Mouse (Mus musculus) heart, adult 2 months (tissue): ENCODE results near the gene Vmp1.

Experiments used
- CTCF ChIP-seq: fragments of 200-600 bp; IDR thresholded peaks from 2 replicates; pipeline ENCODE4 v1.8.1; 2022; ENCODE audit warnings: antibody characterized with exemption, mild to moderate bottlenecking, moderate library complexity
- EP300 ChIP-seq: fragments of 200-500 bp; IDR thresholded peaks from 2 replicates; pipeline ENCODE4 v1.6.1; 2011; ENCODE audit warnings: low read depth, low read length, control low read depth; ENCODE audit not compliant: insufficient read depth
- POLR2A ChIP-seq: fragments of 200-500 bp; IDR thresholded peaks from 2 replicates; pipeline ENCODE4 v1.6.1; 2011; ENCODE audit warnings: mild to moderate bottlenecking, low read depth, low read length, control low read depth; ENCODE audit not compliant: insufficient read depth

GRCm38 (mm10) chr11:86675520-86675919, 8.1 kb downstream of the Vmp1 start:
- TF ChIP-seq CTCF, result no peak
- no peak for TF ChIP-seq POLR2A
- TF ChIP-seq EP300, result no peak
